Mouse (Mus musculus): ENCODE data around the gene Gad1.

Gene Gad1

DNA sequence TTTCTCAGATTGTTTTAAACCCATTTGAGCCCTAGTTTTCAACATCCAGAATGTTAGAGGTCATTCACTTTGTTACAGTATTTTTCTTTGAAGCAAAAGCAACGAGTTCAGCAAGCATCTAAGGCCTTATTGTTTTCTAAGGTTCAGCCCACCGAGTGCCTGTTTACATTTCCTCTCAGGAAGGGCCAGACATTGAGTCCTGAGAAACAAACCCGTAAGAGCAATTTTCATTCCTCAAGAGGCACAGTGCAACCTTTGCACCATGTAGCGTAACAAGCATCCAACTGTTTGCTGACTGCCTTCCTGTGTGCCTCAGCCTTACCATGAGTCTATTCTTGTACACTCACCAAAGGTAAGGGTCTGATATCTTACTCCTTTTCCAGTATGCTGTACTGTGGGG is at the start of gene Gad1:
TSS of gene Gad1 (plus strand) at position 301 of the 400 bp plus-strand sequence.
- DNase-seq = no peak

DNA sequence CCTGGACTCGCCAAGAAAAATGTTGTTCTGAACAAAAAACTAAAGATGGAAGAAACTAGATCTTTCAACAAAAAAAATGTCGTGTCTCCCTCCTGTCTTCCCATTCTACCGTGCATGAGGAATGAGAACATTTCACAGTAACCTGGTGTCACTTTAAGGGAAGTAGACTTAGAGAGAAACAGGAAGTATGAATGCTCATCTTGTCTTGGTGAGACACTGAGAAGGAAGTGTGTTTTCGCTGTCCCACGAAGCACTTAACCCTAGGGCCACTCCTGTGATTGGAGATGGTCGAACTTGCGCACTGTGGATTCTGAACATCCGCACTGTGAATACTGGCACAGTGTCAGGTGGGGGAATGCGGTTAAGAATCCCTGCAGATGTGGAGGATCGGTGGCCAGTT is 49.4 kb upstream of the Gad1 start:
- no peak for DNase-seq

DNA sequence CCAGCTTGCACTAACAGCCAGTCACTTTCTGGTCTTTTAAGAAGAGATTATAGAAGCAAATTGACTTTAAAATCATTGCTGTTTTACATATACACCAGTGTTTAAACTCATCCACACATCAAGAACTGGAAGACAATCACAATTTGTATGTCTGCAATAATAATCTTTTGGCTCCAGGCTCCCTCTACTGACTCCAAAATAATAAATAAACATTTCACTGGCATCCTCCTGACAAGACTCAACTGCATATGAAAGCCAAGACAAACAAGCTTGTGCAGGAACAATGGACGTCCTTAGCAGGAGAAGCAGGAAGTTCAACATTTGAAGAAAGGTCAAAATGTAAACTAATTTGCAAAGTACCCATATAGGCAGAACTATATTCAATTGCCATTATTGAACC is 47.6 kb upstream of the Gad1 start:
- DNase-seq = no peak

DNA sequence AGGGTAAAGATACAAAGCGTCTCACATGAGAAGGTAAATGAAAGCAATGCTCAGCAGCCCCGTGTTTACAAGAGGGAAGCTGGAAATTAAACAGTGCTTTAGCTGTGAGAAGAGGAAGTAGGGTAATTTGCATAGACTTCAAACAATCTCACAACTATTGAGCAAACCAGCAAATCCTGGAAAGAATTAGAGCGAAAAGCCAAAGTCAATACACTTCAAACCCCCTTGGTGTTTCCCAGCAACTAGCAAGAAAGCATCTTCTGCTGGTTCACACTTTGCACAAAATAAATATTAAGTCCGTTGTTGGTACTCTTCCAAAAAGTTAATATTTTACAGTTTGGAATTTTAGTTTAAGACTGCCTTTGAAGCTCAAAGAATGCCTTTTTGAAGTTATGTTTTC is 47.0 kb upstream of the Gad1 start:
- no peak for DNase-seq

DNA sequence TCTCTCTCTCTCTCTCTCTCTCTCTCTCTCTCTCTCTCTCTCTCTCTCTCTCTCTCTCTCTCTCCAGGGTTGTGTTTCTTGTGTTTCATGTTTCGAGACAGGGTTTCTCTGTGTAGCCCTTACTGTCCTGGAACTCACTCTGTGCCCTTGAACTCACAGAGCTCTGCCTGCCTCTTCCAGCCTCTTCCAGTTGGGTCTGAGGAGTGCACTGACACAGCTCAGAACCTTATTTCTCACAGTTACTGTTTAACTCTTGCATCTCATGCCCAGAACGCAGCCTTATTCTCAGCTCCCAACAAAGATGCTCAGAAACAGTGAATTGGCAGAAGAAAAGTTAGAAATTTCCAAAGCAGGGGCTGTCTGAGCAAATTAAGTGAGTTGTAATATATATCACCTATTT is 46.5 kb upstream of the Gad1 start:
- no peak for DNase-seq

DNA sequence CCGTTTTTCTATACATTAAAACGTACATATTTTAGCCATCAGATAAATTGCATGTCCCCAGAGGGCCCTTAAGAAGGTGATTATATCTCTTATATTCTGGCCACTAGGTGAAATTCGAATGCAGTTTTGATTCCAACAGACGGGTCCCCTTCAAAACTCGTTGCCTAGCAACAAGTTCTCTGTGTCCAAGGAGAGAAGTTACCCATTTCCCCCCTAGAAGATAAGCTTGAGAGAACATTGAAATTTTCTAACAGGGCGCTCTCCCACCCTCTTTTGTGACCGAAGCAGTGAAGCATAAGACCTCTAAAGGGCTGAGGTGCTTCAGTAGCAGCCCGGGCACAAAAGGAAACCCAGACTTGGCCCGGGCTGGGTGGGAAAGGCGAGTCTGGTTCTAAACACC is 44.4 kb upstream of the Gad1 start, which contains the start of gene Erich2:
TSS of gene Erich2 (plus strand) at position 324 of the 400 bp plus-strand sequence.
- DNase-seq = peak; percentile 35

DNA sequence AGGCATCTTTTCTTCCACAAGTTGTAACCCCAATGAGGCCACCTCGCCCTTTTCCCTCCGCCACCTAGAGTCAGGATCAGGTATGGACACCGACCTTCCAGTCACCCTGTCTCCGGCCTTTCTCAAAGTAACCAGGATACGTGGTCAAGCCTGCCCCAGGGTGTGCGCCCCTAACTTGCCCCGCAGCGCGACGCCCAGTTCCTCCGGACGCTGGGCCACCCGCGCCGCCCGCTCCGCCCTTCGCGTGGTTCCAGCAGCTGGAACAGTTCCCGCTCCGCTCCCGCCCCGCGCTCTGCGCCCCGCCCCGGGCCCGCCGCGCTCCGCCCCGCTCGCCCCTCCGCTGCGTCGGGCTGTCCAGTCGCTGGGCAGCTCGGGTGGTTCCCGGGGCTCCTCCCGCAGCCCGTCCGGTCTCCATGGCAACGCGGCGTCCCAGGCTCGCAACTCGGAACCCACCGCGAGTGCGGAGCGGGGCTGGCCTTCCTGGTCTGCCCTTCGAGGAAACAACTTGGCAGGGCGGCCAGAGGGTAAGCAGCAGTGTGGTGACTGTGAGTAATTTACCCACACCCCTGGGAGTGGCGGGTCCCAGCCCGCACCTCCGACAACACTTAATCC is 43.7 kb upstream of the Gad1 start:
- peak; percentile 94 for DNase-seq

DNA sequence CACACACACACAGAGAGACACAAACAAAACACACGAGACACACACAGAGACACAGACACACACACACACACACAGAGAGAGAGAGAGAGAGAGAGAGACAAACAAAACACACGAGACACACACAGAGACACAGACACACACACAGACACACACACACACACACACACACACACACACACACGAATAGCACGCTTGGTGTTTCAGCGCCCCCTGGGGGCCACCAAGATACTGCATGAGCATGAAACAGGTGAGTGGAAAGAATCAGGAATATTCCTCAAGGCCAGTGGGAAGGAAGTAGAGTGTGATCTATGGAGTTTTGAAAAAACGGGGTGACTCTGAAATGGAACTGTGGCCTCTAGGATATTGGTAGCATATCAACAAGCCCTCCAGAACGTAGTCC is 14.6 kb upstream of the Gad1 start:
- peak; percentile 54 for DNase-seq

DNA sequence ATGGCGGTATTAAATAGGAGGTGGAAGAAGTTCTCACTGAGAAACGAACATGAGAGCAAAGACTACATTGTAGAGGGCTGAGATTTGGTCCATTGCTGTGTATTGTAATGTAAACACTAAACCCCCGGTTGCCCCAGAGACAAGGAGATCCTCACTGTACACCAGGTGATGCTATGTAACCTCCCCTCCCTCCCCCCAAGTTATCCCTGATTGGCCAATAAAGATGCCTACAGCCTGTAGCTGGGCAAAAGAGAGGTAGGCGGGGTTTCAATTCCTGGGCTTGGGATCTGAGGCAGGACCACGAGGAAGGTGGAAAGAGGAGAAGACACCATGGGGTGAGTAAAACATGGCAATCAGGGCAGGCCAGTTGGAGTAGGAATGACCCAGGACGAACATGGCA is 2.2 kb upstream of the Gad1 start:
- no peak for DNase-seq

DNA sequence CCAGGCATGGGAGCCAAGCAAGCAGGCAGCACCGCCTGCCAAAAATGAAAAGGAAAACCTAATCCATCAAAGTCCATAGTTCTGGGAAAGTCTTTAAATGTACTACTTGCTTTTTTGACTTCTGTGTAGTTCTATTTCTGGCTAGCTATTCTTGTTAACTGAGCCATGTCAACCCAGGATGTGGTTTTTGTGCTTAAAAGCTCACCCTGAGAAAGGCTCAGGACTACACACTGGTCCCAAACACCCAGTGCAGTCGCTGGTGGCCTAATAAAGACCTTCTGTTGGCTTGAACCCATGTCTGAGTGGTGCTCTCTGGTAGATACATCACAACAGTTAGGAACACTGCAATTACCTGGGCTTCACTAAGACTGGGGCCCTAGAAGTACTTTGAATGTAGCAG is 1.4 kb upstream of the Gad1 start:
- DNase-seq = no peak

DNA sequence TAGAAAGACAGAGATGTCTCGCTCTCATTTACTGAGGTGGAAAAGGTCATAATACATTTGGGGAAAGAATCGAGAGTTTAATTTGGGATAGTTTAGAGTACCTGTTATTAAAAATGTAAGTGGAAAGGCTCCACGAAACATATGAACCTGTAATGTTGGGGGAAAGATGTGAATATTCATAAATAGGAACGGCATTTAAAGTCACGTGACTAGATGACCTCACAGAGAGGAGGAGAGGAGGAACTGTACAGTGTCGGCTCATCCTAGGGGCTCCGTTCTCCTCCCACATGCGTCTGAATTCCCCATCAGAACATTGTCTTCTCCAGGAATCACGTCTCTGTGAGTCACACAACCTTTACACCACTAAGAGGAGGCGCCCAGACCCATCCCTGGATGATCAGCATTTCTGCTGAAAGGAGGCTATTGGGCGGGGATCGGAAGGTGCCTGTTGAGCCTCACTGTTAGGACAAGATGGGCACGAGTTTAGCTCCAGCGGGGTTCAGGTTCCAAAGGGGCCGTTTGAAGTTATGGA is 739 bp upstream of the Gad1 start:
- DNase-seq = no peak

DNA sequence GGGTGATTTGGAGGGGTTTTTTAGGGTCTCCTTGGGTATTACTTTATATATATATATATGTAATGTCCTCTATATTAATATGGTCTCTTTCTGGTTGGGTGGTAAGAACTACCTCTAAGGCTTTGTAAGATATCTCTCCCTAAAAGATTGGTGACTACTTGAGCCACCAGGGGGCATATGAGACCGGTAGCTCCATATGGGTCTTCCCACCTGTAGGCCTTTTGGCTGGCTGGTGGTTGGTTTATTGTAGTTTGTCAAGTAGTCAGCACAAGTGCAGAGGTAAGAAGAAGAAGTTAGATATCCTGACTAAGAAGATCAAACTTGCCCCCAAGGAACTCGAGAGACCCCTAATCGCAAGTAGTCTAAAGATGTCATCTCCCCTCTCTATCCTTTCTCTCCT is 954 bp downstream of the Gad1 start:
- DNase-seq = no peak

DNA sequence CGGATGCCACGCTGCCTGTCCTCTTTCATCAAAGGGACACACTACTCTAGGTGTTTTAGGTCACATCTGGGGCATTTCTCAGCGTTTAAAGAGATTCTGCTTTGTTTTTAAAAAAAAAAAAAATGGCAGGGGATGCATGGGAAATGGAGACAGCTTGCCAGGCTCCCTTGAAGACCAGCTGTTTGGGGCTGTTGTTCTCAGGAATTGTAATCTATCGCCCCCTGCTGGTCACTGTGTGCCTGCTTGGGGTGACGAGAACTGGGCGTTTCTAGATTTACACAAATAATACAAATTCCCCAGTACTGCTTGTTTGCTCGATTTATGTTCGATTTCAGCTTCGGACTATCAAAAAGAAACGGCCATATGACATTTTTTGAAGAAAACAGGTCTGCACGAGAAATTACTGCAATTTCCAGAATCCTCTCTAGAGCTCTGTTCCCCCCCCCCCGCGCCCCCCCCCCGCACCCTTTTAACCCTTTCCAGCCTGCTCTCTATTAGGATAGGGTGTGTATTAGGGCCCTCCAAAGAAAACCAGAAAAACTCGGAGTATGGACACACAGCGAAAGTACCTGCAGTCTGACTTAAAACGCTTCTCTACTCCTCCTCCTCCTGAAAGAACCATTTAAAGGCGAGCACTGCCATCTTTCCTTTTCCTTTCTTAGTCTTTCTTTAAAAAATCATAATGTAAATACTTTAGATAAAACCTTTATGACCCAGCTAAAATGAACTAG is 5.4 kb downstream of the Gad1 start:
- DNase-seq = peak; percentile 94

DNA sequence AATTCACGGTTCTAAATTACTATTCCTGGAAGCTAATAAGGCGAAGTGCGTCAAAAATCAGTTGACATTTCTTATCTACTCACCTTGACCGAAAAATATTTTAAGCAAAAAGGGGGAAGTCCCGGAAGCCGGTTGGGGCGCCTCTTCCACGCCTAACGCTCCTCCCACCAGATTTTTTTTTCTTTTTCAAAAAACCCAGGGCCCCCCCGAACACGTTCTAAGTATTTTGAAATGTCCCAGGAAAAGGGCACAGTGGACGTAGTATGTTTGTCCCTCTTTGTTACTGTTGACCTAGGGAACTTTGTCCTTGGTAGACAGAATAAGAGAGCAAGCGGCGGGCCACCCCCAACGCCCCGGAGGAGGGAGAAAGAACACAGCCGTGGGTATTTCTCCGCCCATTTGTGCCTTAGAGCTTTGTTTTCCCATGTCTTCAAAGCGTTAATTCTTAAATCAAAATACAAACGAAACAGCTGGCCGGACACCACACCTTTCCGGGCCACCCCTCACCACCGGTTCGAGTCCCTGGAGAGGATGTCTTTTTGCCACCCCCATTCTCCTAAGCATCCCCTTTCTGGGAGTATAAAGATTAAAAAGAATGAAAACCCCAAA is 6.1 kb downstream of the Gad1 start:
- DNase-seq = no peak

DNA sequence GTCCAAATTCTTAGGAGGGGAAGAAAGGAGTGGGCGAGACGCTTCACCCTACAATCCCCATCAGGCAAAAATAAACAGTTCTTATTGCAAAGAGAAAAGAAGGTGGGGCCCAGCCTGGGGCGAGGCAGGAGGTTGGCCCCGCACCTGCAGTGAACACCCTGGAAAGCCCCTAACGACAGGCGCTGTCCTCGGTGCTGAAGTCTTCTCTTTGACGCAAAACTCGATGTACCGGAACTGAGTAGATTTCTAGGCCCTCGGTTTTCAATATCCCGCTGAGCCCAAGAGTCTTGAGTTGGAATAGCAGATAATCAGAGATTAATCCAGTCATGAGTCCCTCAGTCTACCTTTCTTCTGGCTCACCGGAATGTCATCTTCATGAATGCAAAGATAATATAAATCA is 6.6 kb downstream of the Gad1 start:
- DNase-seq = peak; percentile 81

DNA sequence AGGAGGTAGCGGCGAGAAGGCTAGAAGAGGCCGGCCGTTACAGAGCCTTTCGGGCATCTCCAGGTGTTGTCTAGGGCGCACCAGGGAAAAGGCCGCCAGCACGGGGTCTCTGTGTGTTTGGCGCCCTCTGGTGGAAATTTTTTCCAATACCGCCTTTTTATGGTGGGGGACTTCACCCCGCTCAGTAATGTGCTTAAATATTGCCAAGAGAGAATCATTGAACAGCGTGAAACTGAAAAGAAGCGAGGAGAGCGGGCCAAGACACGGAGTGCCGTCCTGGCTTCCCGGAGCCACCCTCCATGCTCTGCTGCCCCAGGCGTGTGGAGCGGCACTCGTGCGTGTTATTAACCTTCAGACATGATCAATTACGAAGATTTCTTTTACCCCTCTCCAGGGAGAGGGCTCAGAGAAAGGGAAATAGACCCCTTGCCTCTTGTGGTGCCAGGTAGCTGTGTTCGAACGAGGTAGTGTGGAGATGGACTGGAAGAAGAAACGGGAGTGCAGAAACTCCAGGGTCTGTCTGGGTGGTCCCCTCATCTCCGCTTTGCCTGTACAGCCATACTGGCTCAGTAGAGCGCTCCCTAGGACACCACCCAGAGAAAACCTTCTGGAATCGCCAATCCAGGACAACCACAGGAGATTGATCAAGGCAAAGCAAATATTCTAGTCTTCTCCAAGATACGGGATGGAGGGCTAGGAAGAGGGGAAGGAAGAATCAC is 8.4 kb downstream of the Gad1 start:
- DNase-seq = peak; percentile 81

DNA sequence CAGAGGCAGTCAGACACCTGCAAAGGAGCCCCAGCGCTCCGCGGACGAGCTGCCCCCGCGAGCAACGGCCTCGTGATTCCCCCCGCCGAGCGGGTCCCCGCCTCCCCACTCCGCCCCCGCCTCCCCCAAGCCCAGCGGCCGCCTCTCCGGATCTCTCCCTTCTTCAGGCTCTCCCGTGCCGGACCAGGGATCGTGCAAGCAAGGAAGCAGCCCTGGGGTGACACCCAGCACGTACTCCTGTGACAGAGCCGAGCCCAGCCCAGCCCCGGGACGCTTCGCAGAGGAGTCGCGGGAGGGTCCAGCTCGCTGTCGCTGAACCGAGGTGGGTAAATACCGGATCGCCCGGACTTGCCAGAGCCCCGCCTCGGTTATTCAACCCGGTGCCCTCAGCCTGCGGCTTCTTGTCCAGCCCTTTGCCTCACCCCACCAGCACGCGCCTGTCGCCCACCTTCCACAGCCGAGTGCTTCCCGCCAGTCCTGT is 9.2 kb downstream of the Gad1 start:
- DNase-seq = peak; percentile 60

DNA sequence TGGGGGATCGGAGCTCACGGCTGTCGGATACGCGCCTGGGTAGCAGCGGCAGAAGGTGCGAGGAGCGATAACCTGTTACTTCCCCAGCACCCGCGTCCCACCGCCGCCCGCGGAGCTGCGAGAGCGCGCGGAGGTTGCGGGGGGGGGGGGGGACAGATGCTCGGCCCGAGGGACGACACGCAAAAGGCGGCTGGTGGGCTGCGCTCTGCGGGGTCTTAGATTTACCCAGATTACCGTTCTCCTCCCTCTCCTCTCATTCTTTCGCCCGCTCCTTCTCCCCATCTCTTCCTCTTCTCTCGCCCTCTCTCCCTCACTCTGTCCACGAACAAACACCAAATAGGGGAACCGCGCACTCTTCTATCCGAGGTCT is 9.7 kb downstream of the Gad1 start:
- peak; percentile 48 for DNase-seq

DNA sequence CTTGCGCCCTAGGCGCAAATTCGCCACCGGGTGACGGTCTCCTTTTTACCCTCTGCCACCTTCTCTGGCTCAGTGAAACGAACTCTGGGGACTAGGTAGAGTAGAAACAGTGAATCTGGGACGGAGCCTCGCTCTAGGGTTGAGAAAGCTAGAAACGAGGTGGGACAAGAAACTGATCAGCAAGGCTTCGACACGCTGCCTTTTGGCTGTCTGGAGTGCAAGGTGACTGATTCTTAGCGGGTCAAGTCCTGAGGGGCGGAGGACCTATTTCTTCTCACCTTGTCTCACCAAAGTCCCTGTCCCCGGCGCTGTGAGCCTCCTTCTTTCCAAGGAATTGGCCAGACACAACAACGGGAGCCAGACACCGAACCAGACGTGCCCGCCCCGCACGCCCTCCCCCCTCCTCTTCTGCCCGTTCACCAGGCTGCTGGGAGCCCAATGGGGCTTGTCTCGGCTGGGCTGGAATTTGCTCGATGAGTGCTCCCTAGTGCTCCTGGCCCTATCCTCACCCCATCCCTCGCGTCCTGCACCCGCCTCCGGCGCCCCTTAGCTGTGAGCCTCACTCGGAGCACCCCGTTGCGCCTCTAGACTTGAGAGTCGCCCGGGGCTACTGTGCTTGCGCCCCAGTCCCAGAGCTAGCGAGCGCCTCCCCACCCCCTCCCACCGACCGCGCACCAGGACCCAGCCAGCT is 10.3 kb downstream of the Gad1 start:
- peak; percentile 62 for DNase-seq

DNA sequence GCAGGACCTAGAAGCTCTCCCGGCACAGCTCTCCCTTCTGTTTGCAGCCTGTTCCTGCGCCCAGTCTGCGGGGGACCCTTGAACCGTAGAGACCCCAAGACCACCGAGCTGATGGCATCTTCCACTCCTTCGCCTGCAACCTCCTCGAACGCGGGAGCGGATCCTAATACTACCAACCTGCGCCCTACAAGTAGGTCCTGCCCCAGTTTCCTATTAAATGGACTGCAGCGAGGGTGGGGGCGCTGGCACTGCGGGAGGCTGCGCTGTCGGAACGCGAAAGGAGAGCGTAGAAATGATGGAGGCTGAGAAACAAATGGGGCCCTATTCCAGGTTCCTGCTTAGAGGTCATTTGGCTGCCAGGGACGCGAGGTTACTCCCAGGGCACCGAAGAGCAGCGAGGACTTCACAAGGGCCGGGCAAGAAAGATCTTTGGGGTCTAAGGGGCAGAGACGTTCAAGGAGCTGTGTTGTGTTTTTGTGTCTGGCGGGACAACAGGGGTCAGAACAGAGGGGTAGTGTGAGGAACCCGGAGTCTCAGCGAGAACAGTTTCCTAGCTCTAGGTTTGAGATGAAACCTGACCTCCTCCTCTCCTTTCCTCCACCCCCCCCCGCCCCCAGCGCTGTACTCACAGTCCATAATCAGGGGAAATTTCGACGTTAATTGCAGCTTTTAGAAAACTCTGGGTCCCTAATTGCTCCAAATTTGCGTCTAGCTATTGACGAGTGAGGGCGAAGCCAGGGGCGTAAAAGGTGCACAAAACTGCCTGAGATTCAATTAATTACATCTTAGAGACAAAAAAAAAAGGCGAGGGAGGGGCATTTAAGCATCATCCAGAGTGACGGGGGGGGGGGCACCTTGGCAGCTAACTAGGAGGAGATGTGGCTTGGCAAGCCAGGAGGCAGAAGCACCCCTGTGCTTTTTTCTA is 11.1 kb downstream of the Gad1 start:
- peak; percentile 40 for DNase-seq

DNA sequence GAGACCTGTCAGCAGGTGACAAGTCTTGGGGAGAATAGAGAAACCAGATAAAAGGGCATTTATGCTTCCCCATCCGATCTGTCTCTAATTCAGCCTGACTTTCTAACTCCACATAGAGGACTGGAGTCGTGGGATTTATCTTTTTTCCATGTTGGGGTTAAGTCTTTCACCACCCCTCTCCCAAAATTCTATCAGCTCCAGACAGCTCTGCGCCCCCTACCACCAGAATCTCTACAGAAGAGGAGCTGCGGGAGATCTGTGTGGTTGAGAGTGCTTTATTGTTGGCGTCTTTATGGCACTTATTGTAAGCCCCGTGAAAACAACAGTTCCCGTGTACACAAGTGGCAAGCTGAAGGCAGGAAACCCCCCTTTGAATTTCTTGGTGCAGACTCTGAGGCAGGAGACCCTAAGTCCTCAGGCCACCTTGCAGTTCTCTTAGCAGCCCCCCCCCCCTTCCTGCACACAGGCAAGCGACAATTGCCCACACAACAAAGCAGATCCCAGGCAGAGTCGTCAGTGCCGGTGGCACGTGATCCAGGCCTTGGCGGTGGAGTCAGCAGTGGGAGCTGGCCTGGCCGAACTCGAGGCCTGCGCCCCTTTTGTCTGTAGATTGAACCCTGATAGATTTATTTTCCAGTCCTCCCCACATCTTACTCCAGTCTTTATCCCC is 11.9 kb downstream of the Gad1 start:
- DNase-seq = peak; percentile 51

All from retina, postnatal 1 day (tissue).